Mouse (Mus musculus) forebrain, embryonic 15.5 days (tissue): Measurements from ENCODE around the gene Lhb. TPM values are rescaled to one million over a fixed set of nuclear protein-coding genes. Genes with fewer than 3 reads are reported as not detected.

Source experiments
- ATAC-seq: fragments of 200-750 bp; cut with Nextera tagmentation; replicated peaks from 2 replicates; pipeline ENCODE4 v1.8.0; 2017; ENCODE audit warnings: mild to moderate bottlenecking, moderate TSS enrichment, moderate library complexity
- H3K27ac ChIP-seq: fragments of 300-500 bp; sonication (generic); replicated peaks from 2 replicates; pipeline ENCODE4 v1.5.1; 2015; ENCODE audit warnings: mild to moderate bottlenecking, inconsistent platforms
- H3K27me3 ChIP-seq: fragments of 300-500 bp; sonication (generic); 2 replicates; pipeline ENCODE4 v1.6.1; 2015; ENCODE audit warnings: inconsistent platforms
- H3K36me3 ChIP-seq: fragments of 300-500 bp; sonication (generic); 2 replicates; pipeline ENCODE4 v1.6.1; 2015; ENCODE audit warnings: mild to moderate bottlenecking, inconsistent platforms
- H3K4me1 ChIP-seq: fragments of 300-500 bp; sonication (generic); 2 replicates; pipeline ENCODE4 v1.6.1; 2015; ENCODE audit warnings: inconsistent platforms
- H3K4me2 ChIP-seq: fragments of 300-500 bp; sonication (generic); replicated peaks from 2 replicates; pipeline ENCODE4 v1.6.1; 2015; ENCODE audit warnings: mild to moderate bottlenecking, inconsistent platforms
- H3K4me3 ChIP-seq: fragments of 300-500 bp; sonication (generic); 2 replicates; pipeline ENCODE4 v1.5.1; 2015; ENCODE audit warnings: mild to moderate bottlenecking, inconsistent platforms
- H3K9ac ChIP-seq: fragments of 300-500 bp; sonication (generic); replicated peaks from 2 replicates; pipeline ENCODE4 v1.6.1; 2015; ENCODE audit warnings: mild to moderate bottlenecking, inconsistent platforms
- H3K9me3 ChIP-seq: fragments of 300-500 bp; sonication (generic); 2 replicates; pipeline ENCODE4 v1.6.1; 2016; ENCODE audit warnings: inconsistent platforms
- WGBS: fragments of 180-500 bp; shearing (Covaris S2); methylation state at CpG from one replicate; pipeline ENCODE4 v1.1.7; 2015; ENCODE audit warnings: mixed read lengths; 5-methylcytosine and 5-hydroxymethylcytosine counted together
- microRNA-seq: library from miRNA; unstranded; fragments of <30 nt; microRNA quantifications from one replicate; pipeline ENCODE4, GENCODE M21; 2016
- polyA plus RNA-seq: library from polyadenylated mRNA; unstranded; fragments of >200 nt; fragmentation: Nextera tagmentation; extraction: Ambion mirVana; gene quantifications from 2 replicates; pipeline ENCODE4 v1.2.1, GENCODE M21; 2015

Lhb gene
- polyA plus RNA-seq, 1 experiment from 2014 or later = 1.4 TPM

- peak overlapping the region; percentile 84 for H3K4me3 ChIP-seq
- peak; percentile 32; the same call in 1 of the 2 replicates for ATAC-seq
- H3K36me3 ChIP-seq = peaks cover 25% of the 10 kb centered on the region
- peaks cover 25% of the 10 kb centered on the region for H3K4me1 ChIP-seq
- peak overlapping the region; percentile 67 for H3K4me2 ChIP-seq
- H3K27ac ChIP-seq = no peak overlapping the region
- peak overlapping the region; percentile 43; the same call in 1 of the 2 replicates for H3K9ac ChIP-seq
- H3K9me3 ChIP-seq = no peaks in the 10 kb centered on the region
- 36% methylated on average over 7 of the region's 7 CpGs for WGBS
- H3K27me3 ChIP-seq = no peaks in the 10 kb centered on the region
Observed at GRCm38 (mm10) chr7:45467090-45467670, 46.6 kb downstream of the Lhb start.

DNA sequence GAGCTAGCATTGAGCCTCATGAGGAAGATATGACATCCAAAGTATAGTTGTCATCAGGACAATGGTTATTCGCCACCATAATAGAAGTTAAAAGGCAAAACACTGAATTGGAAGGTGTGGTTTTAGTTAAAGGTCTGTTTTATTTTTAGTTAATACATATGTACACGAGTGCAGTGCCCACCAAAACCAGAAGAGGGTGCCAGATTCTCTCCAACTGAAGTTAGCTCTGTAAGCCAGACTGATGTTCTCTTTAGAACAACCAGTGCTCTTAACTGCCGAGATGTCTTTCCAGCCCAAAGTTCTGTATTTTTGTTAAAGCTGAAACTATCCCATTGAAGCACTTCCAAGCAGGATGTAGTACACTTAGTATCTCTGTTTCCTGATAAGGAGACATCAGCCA lies 50.2 kb downstream of the Lhb start:
- Histone ChIP-seq H3K36me3 (no peaks in the 10 kb centered on the region), H3K9me3 (no peaks in the 10 kb centered on the region), H3K4me1 (peaks cover 9% of the 10 kb centered on the region), H3K4me2 (no peak overlapping the region), H3K27me3 (no peaks in the 10 kb centered on the region), H3K4me3 (no peak overlapping the region), H3K9ac (no peak overlapping the region), H3K27ac (no peak overlapping the region)
- no peak for ATAC-seq
- WGBS = 8% methylated on average over 3 of the region's 3 CpGs

Small RNA genes within 50 kb of the gene (microRNA-seq; reads per million reads assigned to microRNA genes)
- not detected for gene Gm22133

Other genes starting within 250 kb of the Lhb start
- gene Gfy, start 241.3 kb upstream of the Lhb start, polyA plus RNA-seq = not detected in 2 replicates
- gene Pth2, start 239.8 kb upstream of the Lhb start, polyA plus RNA-seq = not detected in 2 replicates
- gene Ccdc155, start 215.9 kb upstream of the Lhb start, polyA plus RNA-seq = 0.74 and 0.75 TPM in 2 replicates
- gene Dkkl1, start 208.7 kb upstream of the Lhb start, polyA plus RNA-seq = 1.4 and 2.0 TPM in 2 replicates
- 92.8 and 106 TPM in 2 replicates for gene Tead2, start 205.1 kb upstream of the Lhb start, polyA plus RNA-seq
- gene Cd37, start 181.7 kb upstream of the Lhb start, polyA plus RNA-seq = 1.3 and 1.6 TPM in 2 replicates
- gene Slc6a16, start 179.7 kb upstream of the Lhb start, polyA plus RNA-seq = 0.17 and 0.20 TPM in 2 replicates
- gene Slc6a21, start 143.3 kb upstream of the Lhb start, polyA plus RNA-seq = not detected in 2 replicates
- 9.3 and 11.0 TPM in 2 replicates for gene Trpm4, start 87.0 kb upstream of the Lhb start, polyA plus RNA-seq
- 0.10 and 0.23 TPM in 2 replicates for gene Hrc, start 85.5 kb upstream of the Lhb start, polyA plus RNA-seq
- 18.3 and 20.1 TPM in 2 replicates for gene Ppfia3, start 53.8 kb upstream of the Lhb start, polyA plus RNA-seq
- 9.1 and 10.5 TPM in 2 replicates for gene Lin7b, start 50.2 kb upstream of the Lhb start, polyA plus RNA-seq
- gene Snrnp70, start 25.1 kb upstream of the Lhb start, polyA plus RNA-seq = 220 and 231 TPM in 2 replicates
- gene Kcna7, start 15.2 kb upstream of the Lhb start, polyA plus RNA-seq = not detected in 2 replicates
- gene Ntf5, start 7.1 kb upstream of the Lhb start, polyA plus RNA-seq = not detected in 2 replicates
- gene Gys1, start 14.0 kb downstream of the Lhb start, polyA plus RNA-seq = 19.4 and 19.6 TPM in 2 replicates
- 142 and 144 TPM in 2 replicates for gene Ruvbl2, start 17.3 kb downstream of the Lhb start, polyA plus RNA-seq
- 6,132 and 6,335 TPM in 2 replicates for gene Ftl1, start 39.1 kb downstream of the Lhb start, polyA plus RNA-seq
- gene Bax, start 46.1 kb downstream of the Lhb start, polyA plus RNA-seq = 288 and 289 TPM in 2 replicates
- gene Tulp2, start 61.1 kb downstream of the Lhb start, polyA plus RNA-seq = 0.14 and 0.18 TPM in 2 replicates
- not detected in 2 replicates for gene Gm45808, start 66.0 kb downstream of the Lhb start, polyA plus RNA-seq
- gene Dhdh, start 68.0 kb downstream of the Lhb start, polyA plus RNA-seq = 2.3 and 2.6 TPM in 2 replicates
- gene Nucb1, start 89.6 kb downstream of the Lhb start, polyA plus RNA-seq = 95.0 and 95.7 TPM in 2 replicates
- gene Ppp1r15a, start 105.4 kb downstream of the Lhb start, polyA plus RNA-seq = 15.4 and 15.6 TPM in 2 replicates
- gene Plekha4, start 105.5 kb downstream of the Lhb start, polyA plus RNA-seq = 0.72 and 0.92 TPM in 2 replicates
- not detected in 2 replicates for gene Hsd17b14, start 134.1 kb downstream of the Lhb start, polyA plus RNA-seq
- gene Bcat2, start 149.3 kb downstream of the Lhb start, polyA plus RNA-seq = 21.6 and 23.3 TPM in 2 replicates
- gene Fgf21, start 194.7 kb downstream of the Lhb start, polyA plus RNA-seq = not detected in 2 replicates
- not detected in 2 replicates for gene Fut1, start 196.5 kb downstream of the Lhb start, polyA plus RNA-seq
- 0.17 TPM in 1 of 2 replicates, not detected in the other for gene Izumo1, start 201.0 kb downstream of the Lhb start, polyA plus RNA-seq
- 15.5 and 16.6 TPM in 2 replicates for gene Rasip1, start 206.7 kb downstream of the Lhb start, polyA plus RNA-seq
- gene Mamstr, start 219.2 kb downstream of the Lhb start, polyA plus RNA-seq = 2.5 and 2.7 TPM in 2 replicates
- 0.31 TPM in 1 of 2 replicates, not detected in the other for gene Fut2, start 245.6 kb downstream of the Lhb start, polyA plus RNA-seq